Mouse (Mus musculus): Measurements from ENCODE around the gene Tmem160.

Tmem160 gene

GRCm38 (mm10) chr7:16491759-16492158, 39.2 kb downstream of the Tmem160 start:
- DNase-seq (ENCODE audit: low spot score in 2 of 2): peak in 1 of 2 experiments; percentile 56

DNA sequence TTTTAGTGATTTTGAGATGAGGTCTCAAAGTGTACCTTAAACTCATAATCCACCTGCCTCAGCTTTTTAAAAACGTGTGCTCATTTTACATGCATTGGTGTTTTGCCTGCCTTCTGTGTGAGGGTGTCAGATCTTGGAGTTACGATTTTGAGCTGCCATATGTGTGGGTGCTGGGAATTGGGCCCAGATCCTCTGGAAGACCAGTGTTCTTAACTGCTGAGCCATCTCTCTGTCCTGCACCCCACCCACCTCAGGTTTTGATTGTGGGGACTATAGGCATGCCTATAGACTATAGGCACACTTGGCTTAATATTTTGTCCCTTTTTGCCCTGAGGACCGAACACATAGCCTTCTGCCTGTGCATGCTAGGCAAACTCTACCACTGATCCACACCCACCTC, 39.6 kb downstream of the Tmem160 start:
- DNase-seq (ENCODE audit: low spot score in 2 of 2): no peak

- peak in 1 of 2 experiments; percentile 46 for DNase-seq (ENCODE audit: low spot score in 2 of 2)
Measured at GRCm38 (mm10) chr7:16493361-16493760, 40.8 kb downstream of the Tmem160 start.

DNA sequence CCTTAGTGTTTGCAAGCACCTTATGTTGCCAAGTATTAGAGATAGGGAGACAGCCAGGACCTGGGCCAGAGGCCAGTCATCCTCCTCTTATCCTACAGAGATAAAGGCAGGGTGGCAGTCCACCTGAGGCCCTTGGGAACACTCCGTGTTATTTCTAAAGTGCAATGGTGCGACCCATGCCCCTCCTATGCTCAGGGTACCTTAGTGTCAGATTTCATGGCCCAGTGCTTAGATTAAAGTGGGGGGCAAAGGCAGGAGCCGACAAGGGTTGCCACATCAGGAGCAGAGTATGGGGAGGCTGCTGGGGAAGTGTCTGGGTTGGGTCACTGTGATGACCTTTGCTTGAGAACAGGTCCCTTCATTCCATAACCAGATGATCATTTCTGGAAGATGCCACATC, 43.7 kb downstream of the Tmem160 start:
- DNase-seq (ENCODE audit: low spot score in 2 of 2): no peak

- peak; percentile 13 to 53 for DNase-seq (ENCODE audit: low spot score in 2 of 2)
Measured at GRCm38 (mm10) chr7:16499671-16500104, 47.1 kb downstream of the Tmem160 start.

- DNase-seq (ENCODE audit: low spot score in 2 of 2): no peak
Measured at GRCm38 (mm10) chr7:16501571-16501970, 49.0 kb downstream of the Tmem160 start.

GRCm38 (mm10) chr7:16504573-16505225, 52.1 kb downstream of the Tmem160 start:
- DNase-seq (ENCODE audit: low spot score in 2 of 2): no peak
